Mouse (Mus musculus): ENCODE measurements at regions not wholly inside any gene's neighbourhood (a gene's known extent, or its start where the extent isn't known, plus 50 kb on each side); places are given as distances from the start of the nearest gene placed in this dataset.

DNA sequence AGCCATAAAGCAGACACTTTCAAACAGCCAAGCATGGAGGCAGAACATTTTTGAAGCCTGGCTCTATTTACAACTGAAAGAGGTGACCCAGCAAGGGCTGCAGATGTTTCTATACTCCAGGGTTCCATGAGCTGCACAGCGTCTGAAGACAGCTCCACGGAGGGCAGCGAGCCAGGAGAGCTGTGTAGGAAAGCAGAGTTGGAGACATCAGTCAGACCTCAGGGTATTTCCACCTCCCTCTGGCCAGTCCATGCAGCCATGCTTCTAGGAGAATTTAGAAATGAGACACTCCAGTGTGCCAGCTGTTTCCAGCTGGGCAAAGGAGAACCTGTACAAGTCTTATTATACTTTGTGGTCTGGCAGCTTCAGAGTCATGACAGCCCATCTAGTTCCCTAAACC is 85.8 kb downstream of the Aldh8a1 start:
- no peak for TF ChIP-seq CTCF (IDR thresholded peaks at IDR 0.05; ENCODE audit: borderline replicate concordance, control insufficient read depth, extremely low read depth, insufficient read depth, low read length, poor library complexity)
- no peak for TF ChIP-seq POLR2A (IDR thresholded peaks at IDR 0.05; ENCODE audit: control insufficient read depth, extremely low read depth, insufficient read depth, low read length, poor library complexity)
